Mouse (Mus musculus) E14TG2a.4 (cell line): ENCODE measurements around the gene Olfr430.

ENCODE experiments used
- CTCF ChIP-seq: conservative IDR thresholded peaks from 2 replicates; pipeline ENCODE4 v1.5.1; 2014; ENCODE audit warnings: low read length
- NANOG ChIP-seq: IDR thresholded peaks from 2 replicates; pipeline ENCODE4 v1.6.1; 2014; ENCODE audit warnings: borderline replicate concordance, low read length, mixed read lengths
- POU5F1 ChIP-seq: IDR thresholded peaks from 2 replicates; pipeline ENCODE4 v1.6.1; 2014; ENCODE audit warnings: low read length, borderline replicate concordance

- TF ChIP-seq CTCF (no peak), POU5F1 (no peak), NANOG (no peak)
Observed at GRCm38 (mm10) chr1:174040523-174041177, 25.8 kb upstream of the Olfr430 start, which contains the start of gene Olfr433.
